ENCODE assay signal across 29 mouse cellular contexts in genomic region chr4:27846106-27846622, GRCm38 (mm10).
DNase-seq lines count a peak whose midpoint lies in the region; ATAC-seq and TF ChIP-seq lines count a peak whose summit lies in the region.
"Had no signal": no experiment of that assay in that cellular context is flagged by ENCODE, and none has a peak within 500 bp of the region (broad histone marks: within the 10 kb centered on the region; RNA-seq: fewer than 3 reads in every experiment).

No protein-coding gene starts in this region.

- no peak overlapping the region for H3K4me2 ChIP-seq in hindbrain, embryonic 12.5 days (replicated peaks)
- H3K4me2 ChIP-seq in hindbrain, postnatal 0 days (ENCODE audit: low read depth, low read length) = no peak overlapping the region
- H3K4me2 ChIP-seq in midbrain, embryonic 12.5 days (replicated peaks) = no peak overlapping the region
- no peak overlapping the region for H3K4me2 ChIP-seq in midbrain, postnatal 0 days (ENCODE audit: low read depth, low read length, poor library complexity, severe bottlenecking)
- peak overlapping the region; percentile 21; the same call in 1 of the 2 replicates for H3K4me2 ChIP-seq in midbrain, embryonic 16.5 days (ENCODE audit: low read length)
- H3K4me2 ChIP-seq: embryonic facial prominence, embryonic 13.5 days; forebrain, embryonic 12.5 days; forebrain, embryonic 15.5 days; heart, embryonic 12.5 days; heart, embryonic 15.5 days; hindbrain, embryonic 15.5 days had no signal

- no peak for TF ChIP-seq POLR2A in brain, embryonic 14.5 days (IDR thresholded peaks at IDR 0.05; ENCODE audit: borderline replicate concordance, extremely low read depth, insufficient read depth, insufficient read length, poor library complexity, severe bottlenecking)

- no peak overlapping the region for H3K27ac ChIP-seq in hindbrain, embryonic 12.5 days
- no peak overlapping the region for H3K27ac ChIP-seq in hindbrain, postnatal 0 days
- H3K27ac ChIP-seq in midbrain, embryonic 12.5 days (replicated peaks) = no peak overlapping the region
- H3K27ac ChIP-seq in midbrain, postnatal 0 days (ENCODE audit: low read depth, low read length) = no peak overlapping the region
- no peak overlapping the region for H3K27ac ChIP-seq in midbrain, embryonic 16.5 days (ENCODE audit: low read length)
- H3K27ac ChIP-seq: embryonic facial prominence, embryonic 10.5 days; embryonic facial prominence, embryonic 13.5 days; forebrain, embryonic 12.5 days; forebrain, embryonic 15.5 days; heart, embryonic 15.5 days; hindbrain, embryonic 15.5 days had no signal

- H3K36me3 ChIP-seq in hindbrain, embryonic 12.5 days = no peaks in the 10 kb centered on the region
- H3K36me3 ChIP-seq in hindbrain, postnatal 0 days (ENCODE audit: insufficient read depth, low read length) = no peaks in the 10 kb centered on the region
- no peaks in the 10 kb centered on the region for H3K36me3 ChIP-seq in midbrain, embryonic 12.5 days
- H3K36me3 ChIP-seq in midbrain, postnatal 0 days (ENCODE audit: insufficient read depth, low read length) = no peaks in the 10 kb centered on the region
- H3K36me3 ChIP-seq in midbrain, embryonic 16.5 days (ENCODE audit: control insufficient read depth, insufficient read depth, low read length) = no peaks in the 10 kb centered on the region
- H3K36me3 ChIP-seq: embryonic facial prominence, embryonic 10.5 days; embryonic facial prominence, embryonic 13.5 days; forebrain, embryonic 12.5 days; forebrain, embryonic 15.5 days; G1E; heart, embryonic 12.5 days; heart, embryonic 15.5 days; hindbrain, embryonic 15.5 days had no signal

- no peaks in the 10 kb centered on the region for H3K9me3 ChIP-seq in hindbrain, embryonic 12.5 days (replicated peaks)
- H3K9me3 ChIP-seq in hindbrain, postnatal 0 days (ENCODE audit: low read length) = no peaks in the 10 kb centered on the region
- H3K9me3 ChIP-seq in midbrain, embryonic 12.5 days = no peaks in the 10 kb centered on the region
- no peaks in the 10 kb centered on the region for H3K9me3 ChIP-seq in midbrain, postnatal 0 days (ENCODE audit: low read length)
- no peaks in the 10 kb centered on the region for H3K9me3 ChIP-seq in midbrain, embryonic 16.5 days (replicated peaks; ENCODE audit: control insufficient read depth, low read length, poor library complexity, severe bottlenecking)
- H3K9me3 ChIP-seq: embryonic facial prominence, embryonic 10.5 days; embryonic facial prominence, embryonic 13.5 days; forebrain, embryonic 12.5 days; forebrain, embryonic 15.5 days; G1E; heart, embryonic 12.5 days; heart, embryonic 15.5 days; hindbrain, embryonic 15.5 days had no signal

- H3K27me3 ChIP-seq in hindbrain, embryonic 12.5 days = no peaks in the 10 kb centered on the region
- H3K27me3 ChIP-seq in hindbrain, postnatal 0 days (ENCODE audit: insufficient read depth, low read length) = no peaks in the 10 kb centered on the region
- no peaks in the 10 kb centered on the region for H3K27me3 ChIP-seq in midbrain, embryonic 12.5 days
- no peaks in the 10 kb centered on the region for H3K27me3 ChIP-seq in midbrain, postnatal 0 days (ENCODE audit: insufficient read depth, low read length)
- no peaks in the 10 kb centered on the region for H3K27me3 ChIP-seq in midbrain, embryonic 16.5 days (ENCODE audit: control insufficient read depth, insufficient read depth, low read depth, low read length)
- H3K27me3 ChIP-seq: CH12.LX; embryonic facial prominence, embryonic 13.5 days; forebrain, embryonic 12.5 days; forebrain, embryonic 15.5 days; heart, embryonic 12.5 days; heart, embryonic 15.5 days; hindbrain, embryonic 15.5 days; Patski had no signal

- DNase-seq in hindbrain, postnatal 0 days (ENCODE audit: low spot score) = no peak
- no peak for DNase-seq in midbrain, postnatal 0 days (ENCODE audit: low spot score)
- peak; percentile 47 for DNase-seq in brain, embryonic 14.5 days (ENCODE audit: low read depth)
- DNase-seq in adrenal gland, postnatal 10 days = no peak
- DNase-seq: adrenal gland, postnatal 14 days; B cell, adult 2 months; cerebellum, adult 11-12 months; cerebellum, adult 8-10 months; cerebellum, postnatal 10 days; cerebellum, postnatal 36 days; embryo, embryonic 11 days; gastrocnemius, postnatal 25 days; heart, adult 18-20 months; heart, postnatal 10 days; heart, postnatal 36 days had no signal

- H3K4me3 ChIP-seq in hindbrain, embryonic 12.5 days = no peak overlapping the region
- no peak overlapping the region for H3K4me3 ChIP-seq in hindbrain, postnatal 0 days (ENCODE audit: low read length)
- no peak overlapping the region for H3K4me3 ChIP-seq in midbrain, embryonic 12.5 days
- H3K4me3 ChIP-seq in midbrain, postnatal 0 days (ENCODE audit: low read depth, low read length) = no peak overlapping the region
- H3K4me3 ChIP-seq in midbrain, embryonic 16.5 days (ENCODE audit: low read depth, low read length) = no peak overlapping the region
- H3K4me3 ChIP-seq: embryonic facial prominence, embryonic 10.5 days; embryonic facial prominence, embryonic 13.5 days; erythroblast, embryonic 14.5 days; forebrain, embryonic 12.5 days; forebrain, embryonic 15.5 days; heart, embryonic 12.5 days; heart, embryonic 15.5 days; hindbrain, embryonic 15.5 days had no signal

- H3K9ac ChIP-seq in hindbrain, embryonic 12.5 days = no peak overlapping the region
- no peak overlapping the region for H3K9ac ChIP-seq in hindbrain, postnatal 0 days (replicated peaks; ENCODE audit: low read length)
- no peak overlapping the region for H3K9ac ChIP-seq in midbrain, embryonic 12.5 days (replicated peaks)
- H3K9ac ChIP-seq in midbrain, postnatal 0 days (replicated peaks; ENCODE audit: low read length, poor library complexity, severe bottlenecking) = no peak overlapping the region
- H3K9ac ChIP-seq in midbrain, embryonic 16.5 days (ENCODE audit: low read depth, low read length) = no peak overlapping the region
- H3K9ac ChIP-seq: embryonic facial prominence, embryonic 13.5 days; forebrain, embryonic 12.5 days; forebrain, embryonic 15.5 days; heart, embryonic 12.5 days; heart, embryonic 15.5 days; hindbrain, embryonic 15.5 days had no signal

- peak; percentile 40; the same call in 1 of the 2 replicates for ATAC-seq in hindbrain, embryonic 12.5 days (ENCODE audit: low FRiP score)
- no peak for ATAC-seq in hindbrain, postnatal 0 days
- ATAC-seq in midbrain, embryonic 12.5 days (ENCODE audit: low FRiP score, low read depth) = peak; percentile 71
- no peak for ATAC-seq in midbrain, postnatal 0 days (ENCODE audit: low FRiP score)
- peak; percentile 77 for ATAC-seq in midbrain, embryonic 16.5 days
- ATAC-seq: forebrain, embryonic 15.5 days; Patski had no signal

- WGBS in hindbrain, embryonic 12.5 days = 70% methylated on average over 5 of the region's 5 CpGs
- 55% methylated on average over 5 of the region's 5 CpGs for WGBS in hindbrain, postnatal 0 days
- WGBS in midbrain, embryonic 12.5 days = 66% methylated on average over 5 of the region's 5 CpGs
- WGBS in midbrain, postnatal 0 days = 57% methylated on average over 5 of the region's 5 CpGs
- WGBS in midbrain, embryonic 16.5 days = 39% methylated on average over 5 of the region's 5 CpGs

- TF ChIP-seq CTCF in hindbrain, postnatal 0 days (IDR thresholded peaks at IDR 0.05; ENCODE audit: low read depth) = no peak
- TF ChIP-seq CTCF in midbrain, postnatal 0 days (IDR thresholded peaks at IDR 0.05) = no peak
- TF ChIP-seq CTCF in brain, embryonic 14.5 days (IDR thresholded peaks at IDR 0.05; ENCODE audit: borderline replicate concordance, extremely low read depth, insufficient read depth, insufficient read length) = no peak

- no peaks in the 10 kb centered on the region for H3K4me1 ChIP-seq in hindbrain, embryonic 12.5 days
- H3K4me1 ChIP-seq in hindbrain, postnatal 0 days (ENCODE audit: insufficient read depth, low read length) = no peaks in the 10 kb centered on the region
- no peaks in the 10 kb centered on the region for H3K4me1 ChIP-seq in midbrain, embryonic 12.5 days
- no peaks in the 10 kb centered on the region for H3K4me1 ChIP-seq in midbrain, postnatal 0 days (ENCODE audit: insufficient read depth, low read length)
- H3K4me1 ChIP-seq in midbrain, embryonic 16.5 days (ENCODE audit: control insufficient read depth, insufficient read depth, low read length) = no peaks in the 10 kb centered on the region
- H3K4me1 ChIP-seq: embryonic facial prominence, embryonic 10.5 days; embryonic facial prominence, embryonic 13.5 days; forebrain, embryonic 12.5 days; forebrain, embryonic 15.5 days; heart, embryonic 12.5 days; heart, embryonic 15.5 days; hindbrain, embryonic 15.5 days had no signal

Comparison
In these comparisons a context has a peak if more than half of its experiments do, and no peak if none do; other contexts are left out.
1. ATAC-seq: peak in hindbrain, embryonic 12.5 days (single experiment), midbrain, embryonic 12.5 days (single experiment) and midbrain, embryonic 16.5 days (single experiment); none in hindbrain, postnatal 0 days (single experiment) and midbrain, postnatal 0 days (single experiment).